Mouse (Mus musculus) kidney, adult 2 months (tissue): Measurements from ENCODE around the gene Rif1.

ENCODE experiments used
- CTCF ChIP-seq: fragments of 200-500 bp; conservative IDR thresholded peaks from 2 replicates; pipeline ENCODE4 v1.5.1; 2011; ENCODE audit warnings: low read depth, mild to moderate bottlenecking, control low read depth, low read length, moderate library complexity, mixed read lengths; ENCODE audit not compliant: insufficient read depth, insufficient read length
- POLR2A ChIP-seq: fragments of 200-500 bp; IDR thresholded peaks from one replicate; pipeline ENCODE4 v1.6.1; 2011; ENCODE audit warnings: low read depth, low read length, control low read depth

DNA sequence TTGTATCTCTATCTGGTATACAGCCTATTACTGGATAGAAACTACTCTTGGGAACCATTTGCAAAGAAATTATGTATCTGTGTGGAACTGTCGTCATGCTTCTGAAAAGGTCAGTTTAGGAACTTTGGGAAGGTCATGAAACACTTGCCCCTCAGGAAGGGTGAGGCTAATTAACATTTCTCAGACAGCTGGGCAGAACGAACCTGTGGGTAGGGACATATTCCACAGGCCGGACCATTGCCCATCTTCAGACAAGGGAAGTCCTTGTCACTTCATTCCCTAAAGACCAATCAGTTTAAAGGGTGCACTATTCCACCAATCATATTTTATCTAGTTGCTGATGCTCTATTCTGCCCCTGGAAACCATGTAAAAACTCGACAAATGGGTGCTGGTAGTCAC lies 45.6 kb upstream of the Rif1 start:
- TF ChIP-seq CTCF (no peak), POLR2A (no peak)
